Mouse (Mus musculus) bone marrow, adult 2 months (tissue): ENCODE data around the gene Slc25a47.

Experiments used
- CTCF ChIP-seq: fragments of 200-500 bp; IDR thresholded peaks from 2 replicates; pipeline ENCODE4 v1.5.1; 2011; ENCODE audit warnings: low read length, control low read depth; ENCODE audit not compliant: control insufficient read depth, insufficient read depth
- POLR2A ChIP-seq: fragments of 200-500 bp; IDR thresholded peaks from 2 replicates; pipeline ENCODE4 v1.6.1; 2011; ENCODE audit warnings: low read depth, mild to moderate bottlenecking, control low read depth, low read length, borderline replicate concordance; ENCODE audit not compliant: control insufficient read depth

- TF ChIP-seq CTCF = no peak
- TF ChIP-seq POLR2A = no peak
These were observed 58.6 kb downstream of the Slc25a47 start for GRCm38 (mm10) chr12:108894432-108894816.
